ENCODE assay signal across 9 mouse cellular contexts in the genomic region with DNA sequence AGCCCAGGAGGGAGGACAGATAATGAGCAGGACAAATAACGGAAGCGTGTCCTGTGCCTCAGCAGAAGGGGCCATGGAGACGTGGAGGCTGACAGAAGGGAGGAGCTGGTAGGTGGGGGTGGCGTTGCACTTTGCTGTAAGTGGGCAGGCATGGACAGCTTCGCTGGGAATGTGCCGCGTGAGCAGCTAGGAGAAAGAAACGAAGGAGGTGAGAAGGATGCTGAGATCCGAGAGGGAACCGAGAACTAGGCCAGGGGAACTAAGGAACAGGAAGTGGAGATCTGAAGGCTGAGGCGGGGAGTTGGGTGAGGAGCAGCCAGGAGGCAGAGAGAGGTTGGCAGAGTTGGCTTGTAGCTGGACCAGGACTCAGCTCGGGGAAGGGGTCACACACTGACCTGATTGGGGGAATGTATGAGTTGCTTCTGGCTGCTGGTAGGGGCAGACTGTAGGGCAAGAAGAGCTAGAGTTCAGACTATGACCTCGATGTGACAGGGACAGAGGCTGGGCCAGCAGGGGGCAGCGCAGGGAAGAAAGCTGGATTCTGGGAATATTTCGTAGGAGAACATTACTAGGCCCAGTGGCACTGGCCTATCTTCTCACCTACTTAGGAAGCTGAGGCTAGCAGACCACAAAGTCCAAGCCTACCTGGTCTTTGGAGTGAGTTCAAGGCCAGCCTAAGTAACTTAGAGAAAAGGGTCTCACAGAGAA. TPM values are rescaled to one million over a fixed set of nuclear protein-coding genes. Genes with fewer than 3 reads are reported as not detected.
DNase-seq lines count a peak whose midpoint lies in the region; ATAC-seq and TF ChIP-seq lines count a peak whose summit lies in the region.
"Had no signal": no experiment of that assay in that cellular context is flagged by ENCODE, and none has a peak within 500 bp of the region (broad histone marks: within the 10 kb centered on the region; RNA-seq: fewer than 3 reads in every experiment).

No protein-coding gene starts in this region.

- H3K9me3 ChIP-seq in liver, embryonic 12.5 days (replicated peaks) = no peaks in the 10 kb centered on the region
- no peaks in the 10 kb centered on the region for H3K9me3 ChIP-seq in heart, embryonic 11.5 days (replicated peaks; ENCODE audit: control insufficient read depth, low read length)
- H3K9me3 ChIP-seq in limb, embryonic 11.5 days (ENCODE audit: control insufficient read depth, low read length) = no peaks in the 10 kb centered on the region
- H3K9me3 ChIP-seq: embryonic facial prominence, embryonic 13.5 days; lung, embryonic 15.5 days had no signal

- ATAC-seq in liver, embryonic 12.5 days = no peak
- ATAC-seq in heart, embryonic 11.5 days (replicated peaks; ENCODE audit: insufficient number of reproducible peaks, low FRiP score, low TSS enrichment) = no peak
- ATAC-seq in limb, embryonic 11.5 days (ENCODE audit: insufficient number of reproducible peaks, low FRiP score, low TSS enrichment, low read depth) = no peak

- H3K27me3 ChIP-seq in liver, adult 2 months (ENCODE audit: control insufficient read depth, insufficient read depth, low read length) = no peaks in the 10 kb centered on the region
- peaks cover 20% of the 10 kb centered on the region; the same call in 1 of the 2 replicates for H3K27me3 ChIP-seq in liver, embryonic 12.5 days (replicated peaks)
- H3K27me3 ChIP-seq in heart, embryonic 11.5 days (ENCODE audit: control insufficient read depth, insufficient read depth, low read length) = peaks cover 8% of the 10 kb centered on the region; the same call in 1 of the 2 replicates
- no peaks in the 10 kb centered on the region for H3K27me3 ChIP-seq in limb, embryonic 11.5 days (ENCODE audit: control insufficient read depth, insufficient read depth, low read length)
- H3K27me3 ChIP-seq: embryonic facial prominence, embryonic 13.5 days; lung, embryonic 15.5 days had no signal

- no peak for DNase-seq in liver, adult 2 months (ENCODE audit: extremely low read depth, low read depth, low spot score)
- peak; percentile 38 for DNase-seq in Muller cell, postnatal 12 days (ENCODE audit: inconsistent ontology term)
- no peak for DNase-seq in brain, embryonic 14.5 days (ENCODE audit: low read depth)
- peak; percentile 71 for DNase-seq in limb, embryonic 11.5 days (ENCODE audit: low spot score)
- DNase-seq in telencephalon, adult 2 months (ENCODE audit: low read depth, low spot score) = peak; percentile 68

- TF ChIP-seq POLR2A in liver, adult 2 months (IDR thresholded peaks at IDR 0.05; ENCODE audit: extremely low read depth, insufficient read depth, low read length) = no peak
- TF ChIP-seq POLR2A in brain, embryonic 14.5 days (IDR thresholded peaks at IDR 0.05; ENCODE audit: borderline replicate concordance, extremely low read depth, insufficient read depth, insufficient read length, poor library complexity, severe bottlenecking) = no peak

- H3K79me2 ChIP-seq in liver, adult 2 months (ENCODE audit: control insufficient read depth, insufficient read depth, low read length) = no peaks in the 10 kb centered on the region

- peaks cover 19% of the 10 kb centered on the region for H3K4me1 ChIP-seq in liver, adult 2 months (ENCODE audit: control insufficient read depth, insufficient read depth, low read length)
- H3K4me1 ChIP-seq in liver, embryonic 12.5 days = no peaks in the 10 kb centered on the region
- peaks cover 11% of the 10 kb centered on the region for H3K4me1 ChIP-seq in heart, embryonic 11.5 days (ENCODE audit: control insufficient read depth, insufficient read depth, low read length)
- H3K4me1 ChIP-seq in limb, embryonic 11.5 days (ENCODE audit: control insufficient read depth, insufficient read depth, low read length) = no peaks in the 10 kb centered on the region
- H3K4me1 ChIP-seq: embryonic facial prominence, embryonic 13.5 days had no signal

- 53% methylated on average over 15 of the region's 15 CpGs for WGBS in liver, adult 2 months
- 37% methylated on average over 15 of the region's 15 CpGs for WGBS in liver, embryonic 12.5 days (ENCODE audit: insufficient replicate concordance)
- WGBS in heart, embryonic 11.5 days (ENCODE audit: insufficient replicate concordance) = 41% methylated on average over 15 of the region's 15 CpGs
- 63% methylated on average over 15 of the region's 15 CpGs for WGBS in limb, embryonic 11.5 days

- peak overlapping the region; percentile 24 for H3K27ac ChIP-seq in liver, adult 2 months (replicated peaks; ENCODE audit: insufficient read depth, low read depth, low read length)
- H3K27ac ChIP-seq in liver, embryonic 12.5 days = no peak overlapping the region
- H3K27ac ChIP-seq in heart, embryonic 11.5 days (ENCODE audit: low read depth, low read length) = 0 out of 2 replicates have a peak overlapping the region, but pooled peaks have one; percentile 16
- no peak overlapping the region for H3K27ac ChIP-seq in limb, embryonic 11.5 days (replicated peaks; ENCODE audit: low read depth, low read length)
- H3K27ac ChIP-seq: embryonic facial prominence, embryonic 13.5 days; lung, embryonic 15.5 days had no signal

- peaks cover 52% of the 10 kb centered on the region for H3K36me3 ChIP-seq in liver, adult 2 months (ENCODE audit: control insufficient read depth, insufficient read depth, low read length)
- H3K36me3 ChIP-seq in liver, embryonic 12.5 days = no peaks in the 10 kb centered on the region
- H3K36me3 ChIP-seq in heart, embryonic 11.5 days (ENCODE audit: control insufficient read depth, insufficient read depth, low read length) = no peaks in the 10 kb centered on the region
- no peaks in the 10 kb centered on the region for H3K36me3 ChIP-seq in limb, embryonic 11.5 days (ENCODE audit: control insufficient read depth, insufficient read depth, low read length)
- H3K36me3 ChIP-seq: embryonic facial prominence, embryonic 13.5 days; lung, embryonic 15.5 days had no signal

- H3K4me2 ChIP-seq in liver, embryonic 12.5 days = no peak overlapping the region
- H3K4me2 ChIP-seq in heart, embryonic 11.5 days = peak overlapping the region; percentile 31
- H3K4me2 ChIP-seq in limb, embryonic 11.5 days (ENCODE audit: low read depth, severe bottlenecking) = no peak overlapping the region
- H3K4me2 ChIP-seq: embryonic facial prominence, embryonic 13.5 days; lung, embryonic 15.5 days had no signal

- no peak overlapping the region for H3K4me3 ChIP-seq in liver, adult 2 months (ENCODE audit: insufficient read depth, low read depth, low read length)
- H3K4me3 ChIP-seq in liver, embryonic 12.5 days = no peak overlapping the region
- no peak overlapping the region for H3K4me3 ChIP-seq in heart, embryonic 11.5 days (ENCODE audit: low read depth, low read length)
- no peak overlapping the region for H3K4me3 ChIP-seq in limb, embryonic 11.5 days (ENCODE audit: low read depth, low read length)
- H3K4me3 ChIP-seq: embryonic facial prominence, embryonic 13.5 days; lung, embryonic 15.5 days had no signal

- H3K9ac ChIP-seq in liver, adult 2 months (ENCODE audit: low read depth, low read length) = no peak overlapping the region
- H3K9ac ChIP-seq in liver, embryonic 12.5 days = no peak overlapping the region
- no peak overlapping the region for H3K9ac ChIP-seq in heart, embryonic 11.5 days (ENCODE audit: low read depth, low read length)
- H3K9ac ChIP-seq in limb, embryonic 11.5 days (ENCODE audit: low read length) = no peak overlapping the region
- H3K9ac ChIP-seq: embryonic facial prominence, embryonic 13.5 days; lung, embryonic 15.5 days had no signal

- TF ChIP-seq CTCF in liver, adult 2 months (IDR thresholded peaks at IDR 0.05; ENCODE audit: low read depth, low read length) = peak; percentile 84
- peak; percentile 61 for TF ChIP-seq CTCF in brain, embryonic 14.5 days (IDR thresholded peaks at IDR 0.05; ENCODE audit: borderline replicate concordance, extremely low read depth, insufficient read depth, insufficient read length)

RNA-seq across cellular contexts. Expression of a gene that starts 9.9 kb away (rescaled TPM):
- 282 and 327 TPM in 2 replicates for total RNA-seq in liver, adult 2 months (2014; rRNA removed)
- 883 and 920 TPM in 2 replicates for polyA plus RNA-seq in liver, adult 2 months (2012; rRNA removed)
- polyA plus RNA-seq in liver, embryonic 12.5 days (2016; fragmentation: Nextera tagmentation; extraction: Ambion mirVana) = 33.2 and 36.2 TPM in 2 replicates
- 0.62 and 1.00 TPM in 2 replicates for polyA plus RNA-seq in brain, embryonic 14.5 days (2012; rRNA removed)
- 2.7 and 3.3 TPM in 2 replicates for polyA plus RNA-seq in heart, embryonic 11.5 days (2014; fragmentation: Nextera tagmentation; extraction: Ambion mirVana)
- polyA plus RNA-seq in limb, embryonic 11.5 days (2014; fragmentation: Nextera tagmentation; extraction: Ambion mirVana) = 2.2 and 2.3 TPM in 2 replicates

RNA-seq across cellular contexts. Expression of a gene that starts 21.6 kb away (rescaled TPM):
- total RNA-seq in liver, adult 2 months (2014; rRNA removed) = 2.4 and 3.5 TPM in 2 replicates
- polyA plus RNA-seq in liver, adult 2 months (2012; rRNA removed) = 4.4 and 7.1 TPM in 2 replicates
- polyA plus RNA-seq in liver, embryonic 12.5 days (2016; fragmentation: Nextera tagmentation; extraction: Ambion mirVana) = 0.97 and 1.2 TPM in 2 replicates
- polyA plus RNA-seq in brain, embryonic 14.5 days (2012; rRNA removed) = 11.2 and 12.9 TPM in 2 replicates
- polyA plus RNA-seq in heart, embryonic 11.5 days (2014; fragmentation: Nextera tagmentation; extraction: Ambion mirVana) = 3.0 TPM in 2 replicates
- polyA plus RNA-seq in limb, embryonic 11.5 days (2014; fragmentation: Nextera tagmentation; extraction: Ambion mirVana) = 0.51 and 1.0 TPM in 2 replicates

RNA-seq across cellular contexts. Expression of a gene that starts 28.7 kb away (rescaled TPM):
- total RNA-seq in liver, adult 2 months (2014; rRNA removed) = 0.27 and 0.46 TPM in 2 replicates
- polyA plus RNA-seq in liver, adult 2 months (2012; rRNA removed) = 0.50 and 0.83 TPM in 2 replicates
- polyA plus RNA-seq in liver, embryonic 12.5 days (2016; fragmentation: Nextera tagmentation; extraction: Ambion mirVana) = 0.67 and 0.86 TPM in 2 replicates
- 1.9 TPM in 2 replicates for polyA plus RNA-seq in brain, embryonic 14.5 days (2012; rRNA removed)
- polyA plus RNA-seq in heart, embryonic 11.5 days (2014; fragmentation: Nextera tagmentation; extraction: Ambion mirVana) = 0.38 and 1.8 TPM in 2 replicates
- polyA plus RNA-seq in limb, embryonic 11.5 days (2014; fragmentation: Nextera tagmentation; extraction: Ambion mirVana) = 12.9 and 17.5 TPM in 2 replicates

RNA-seq across cellular contexts. Expression of a gene that starts 46.1 kb away (rescaled TPM):
- 0.07 and 0.18 TPM in 2 replicates for total RNA-seq in liver, adult 2 months (2014; rRNA removed)
- polyA plus RNA-seq in liver, adult 2 months (2012; rRNA removed) = 0.04 and 0.09 TPM in 2 replicates
- polyA plus RNA-seq in liver, embryonic 12.5 days (2016; fragmentation: Nextera tagmentation; extraction: Ambion mirVana) = 0.06 and 0.19 TPM in 2 replicates
- 0.74 and 0.79 TPM in 2 replicates for polyA plus RNA-seq in brain, embryonic 14.5 days (2012; rRNA removed)
- 0.13 and 0.34 TPM in 2 replicates for polyA plus RNA-seq in heart, embryonic 11.5 days (2014; fragmentation: Nextera tagmentation; extraction: Ambion mirVana)
- polyA plus RNA-seq in limb, embryonic 11.5 days (2014; fragmentation: Nextera tagmentation; extraction: Ambion mirVana) = 0.10 and 0.23 TPM in 2 replicates

RNA-seq across cellular contexts. Expression of a gene that starts 48.2 kb away (rescaled TPM):
- 127 and 154 TPM in 2 replicates for total RNA-seq in liver, adult 2 months (2014; rRNA removed)
- 1,507 and 1,555 TPM in 2 replicates for polyA plus RNA-seq in liver, adult 2 months (2012; rRNA removed)
- 28.2 and 28.3 TPM in 2 replicates for polyA plus RNA-seq in liver, embryonic 12.5 days (2016; fragmentation: Nextera tagmentation; extraction: Ambion mirVana)
- polyA plus RNA-seq in brain, embryonic 14.5 days (2012; rRNA removed) = 8.5 and 12.6 TPM in 2 replicates
- polyA plus RNA-seq in heart, embryonic 11.5 days (2014; fragmentation: Nextera tagmentation; extraction: Ambion mirVana) = 566 and 581 TPM in 2 replicates
- 12.5 and 13.7 TPM in 2 replicates for polyA plus RNA-seq in limb, embryonic 11.5 days (2014; fragmentation: Nextera tagmentation; extraction: Ambion mirVana)

Comparison
In these comparisons a context has a peak if more than half of its experiments do, and no peak if none do; other contexts are left out.
1. H3K27ac ChIP-seq: peak in liver, adult 2 months (single experiment) and heart, embryonic 11.5 days (single experiment); none in liver, embryonic 12.5 days (single experiment) and limb, embryonic 11.5 days (single experiment).
2. RNA of a gene that starts 9.9 kb away (polyA plus RNA-seq): 883 to 920 TPM in liver, adult 2 months; 33.2 to 36.2 TPM in liver, embryonic 12.5 days, 2.7 to 3.3 TPM in heart, embryonic 11.5 days, 2.2 to 2.3 TPM in limb, embryonic 11.5 days and 0.62 to 1.00 TPM in brain, embryonic 14.5 days; every median in the first group is over 10 times any median in the second.
3. DNase-seq: peak in Muller cell, postnatal 12 days (single experiment), limb, embryonic 11.5 days (single experiment) and telencephalon, adult 2 months (single experiment); none in liver, adult 2 months (single experiment) and brain, embryonic 14.5 days (single experiment).